Mouse (Mus musculus) ovary, adult 18-20 months (tissue): ENCODE measurements around the gene Cdan1.
"Not testable (repeated sequence)": the region's sequence is repeated elsewhere in the genome, so short reads cannot be mapped to it uniquely, and the experiment has no call there.

ENCODE experiments used
- DNase-seq: peaks from one replicate; pipeline ENCODE4 v3.0.0; 2022; ENCODE audit warnings: low spot score, mixed read lengths

Cdan1 gene

DNA sequence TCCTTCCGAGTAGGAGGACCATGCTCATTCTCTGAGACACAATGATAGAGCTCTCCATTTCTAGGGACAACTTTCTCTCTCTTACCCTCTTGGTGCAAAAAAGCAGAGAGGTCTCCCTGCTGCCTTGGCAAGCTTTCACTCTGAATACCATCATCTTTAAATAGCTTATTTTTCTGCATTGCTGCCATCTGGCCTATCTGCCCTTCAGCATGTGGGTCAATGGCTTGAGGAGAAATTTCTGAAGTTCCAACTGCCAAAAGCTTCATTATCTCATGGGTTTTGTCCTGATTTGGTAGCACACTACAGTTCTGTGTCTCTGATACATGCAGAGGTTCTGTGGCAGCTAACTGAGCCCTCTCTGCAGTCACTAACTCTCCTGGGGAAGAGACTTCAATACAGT is 104.4 kb downstream of the Cdan1 start:
- DNase-seq = no peak

- no peak for DNase-seq
These were observed 117.9 kb downstream of the Cdan1 start for GRCm38 (mm10) chr2:120731877-120732530.

GRCm38 (mm10) chr2:120731167-120731862 is 118.6 kb downstream of the Cdan1 start:
- peak; percentile 91 for DNase-seq

- no peak for DNase-seq
These were observed 119.2 kb downstream of the Cdan1 start for GRCm38 (mm10) chr2:120730639-120731166.

GRCm38 (mm10) chr2:120729775-120730585 is 119.9 kb downstream of the Cdan1 start:
- DNase-seq = no peak

- no peak for DNase-seq
These were observed 125.8 kb downstream of the Cdan1 start for GRCm38 (mm10) chr2:120724176-120724575.

GRCm38 (mm10) chr2:120723621-120724020 is 126.3 kb downstream of the Cdan1 start:
- no peak for DNase-seq

DNA sequence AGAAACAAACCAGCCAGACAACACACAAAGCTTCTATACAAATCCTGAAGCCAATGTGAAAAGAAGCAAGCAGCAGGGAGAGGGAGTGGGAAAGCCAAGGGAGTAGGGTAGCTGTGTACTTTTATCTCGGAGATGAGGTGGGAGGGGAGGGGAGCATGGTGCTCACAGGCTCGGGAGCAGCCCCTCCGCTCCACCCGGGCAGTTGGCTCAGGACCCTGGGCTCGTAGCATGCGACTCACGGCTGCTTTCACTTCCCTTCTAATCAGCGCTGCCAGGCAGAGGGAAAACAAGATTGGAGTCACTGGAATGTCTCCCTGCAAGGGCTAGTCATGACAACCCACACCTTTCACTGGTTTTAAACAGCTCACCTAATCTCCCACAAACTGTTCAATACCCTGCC is 127.4 kb downstream of the Cdan1 start:
- DNase-seq = no peak

GRCm38 (mm10) chr2:120721911-120722310 is 128.0 kb downstream of the Cdan1 start:
- no peak for DNase-seq

DNA sequence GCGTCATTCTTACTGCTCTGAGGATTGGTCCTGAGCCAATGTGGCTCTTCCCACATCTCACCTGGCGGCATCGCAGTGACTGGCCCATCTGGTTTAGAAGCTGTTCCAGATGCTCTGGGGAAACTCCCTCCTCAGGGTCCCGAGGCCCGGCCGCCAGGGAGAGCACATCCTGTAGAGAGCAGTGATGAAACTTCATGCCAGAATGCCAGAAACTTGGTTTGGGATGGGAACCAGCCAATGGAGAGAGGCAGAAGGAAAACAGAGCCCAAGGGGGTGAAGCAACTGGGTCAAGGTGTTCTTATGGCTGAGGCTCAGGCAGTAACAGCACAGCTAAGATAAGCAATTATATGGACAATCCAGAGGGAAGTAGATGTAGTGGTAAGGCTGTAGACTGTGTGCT is 129.1 kb downstream of the Cdan1 start:
- DNase-seq = no peak

DNA sequence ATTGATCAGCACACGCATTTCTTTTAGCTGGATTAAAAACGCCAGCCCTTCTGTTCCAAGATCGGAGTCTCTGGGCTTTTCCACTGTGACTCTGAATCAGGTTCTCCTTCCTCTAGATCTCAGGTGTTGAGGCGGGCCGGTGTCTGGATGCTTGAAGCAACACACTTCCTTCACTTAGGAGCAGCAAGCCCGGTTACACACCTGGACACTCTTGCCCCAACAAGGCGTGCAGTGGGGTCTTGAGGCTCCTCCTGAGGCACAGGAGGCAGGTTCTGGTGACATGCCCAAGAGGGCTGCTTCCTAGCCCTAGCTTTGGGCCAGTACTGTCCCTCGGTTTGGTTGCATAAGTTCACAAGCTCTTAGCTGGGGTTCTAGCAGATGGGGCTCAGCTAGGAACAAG is 131.4 kb downstream of the Cdan1 start:
- no peak for DNase-seq

DNA sequence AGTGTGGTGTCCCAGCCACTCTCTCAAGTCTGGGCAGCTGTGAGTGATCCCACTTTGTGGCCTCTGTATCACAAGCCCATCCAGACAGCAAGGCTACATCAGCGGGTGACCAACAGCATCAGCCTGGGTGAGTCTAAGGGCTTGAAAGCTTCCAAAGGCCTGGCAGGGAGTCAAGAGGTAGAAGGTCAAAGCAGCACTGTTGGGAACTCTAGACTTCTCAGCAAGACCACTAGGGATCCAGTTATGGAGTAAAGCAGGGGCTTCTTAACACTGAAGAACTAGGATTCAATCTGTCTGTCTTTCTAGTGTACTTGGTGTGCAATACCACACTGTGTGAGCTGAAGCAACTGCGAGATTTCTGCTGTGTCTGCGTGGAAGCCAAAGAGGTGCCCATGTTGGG is 136.5 kb downstream of the Cdan1 start:
- DNase-seq = no peak

- peak; percentile 66 for DNase-seq
These were observed 139.0 kb downstream of the Cdan1 start for GRCm38 (mm10) chr2:120710948-120711347.

DNA sequence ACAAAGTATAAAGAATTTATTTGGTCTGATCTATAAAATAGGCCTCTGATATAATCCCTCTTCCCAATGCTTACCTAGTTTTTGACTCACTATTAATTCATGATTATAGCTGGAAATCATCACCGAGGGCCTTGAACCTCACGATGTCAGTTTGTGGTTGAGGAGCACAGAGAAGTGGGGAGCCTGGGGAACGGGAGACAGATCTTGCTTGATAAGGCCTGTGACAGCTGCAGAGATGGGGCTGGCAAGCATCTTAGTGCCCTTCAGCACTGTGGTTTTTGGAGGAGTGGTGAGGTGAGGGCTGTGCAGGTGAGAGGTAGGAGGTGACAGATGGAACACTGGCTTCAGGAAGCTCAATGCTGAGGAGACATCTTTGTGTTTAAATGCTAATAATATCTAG is 139.8 kb downstream of the Cdan1 start:
- DNase-seq = no peak

GRCm38 (mm10) chr2:120707041-120707440 is 142.9 kb downstream of the Cdan1 start:
- no peak for DNase-seq

- no peak for DNase-seq
These were observed 147.3 kb downstream of the Cdan1 start for GRCm38 (mm10) chr2:120702675-120703074.

DNA sequence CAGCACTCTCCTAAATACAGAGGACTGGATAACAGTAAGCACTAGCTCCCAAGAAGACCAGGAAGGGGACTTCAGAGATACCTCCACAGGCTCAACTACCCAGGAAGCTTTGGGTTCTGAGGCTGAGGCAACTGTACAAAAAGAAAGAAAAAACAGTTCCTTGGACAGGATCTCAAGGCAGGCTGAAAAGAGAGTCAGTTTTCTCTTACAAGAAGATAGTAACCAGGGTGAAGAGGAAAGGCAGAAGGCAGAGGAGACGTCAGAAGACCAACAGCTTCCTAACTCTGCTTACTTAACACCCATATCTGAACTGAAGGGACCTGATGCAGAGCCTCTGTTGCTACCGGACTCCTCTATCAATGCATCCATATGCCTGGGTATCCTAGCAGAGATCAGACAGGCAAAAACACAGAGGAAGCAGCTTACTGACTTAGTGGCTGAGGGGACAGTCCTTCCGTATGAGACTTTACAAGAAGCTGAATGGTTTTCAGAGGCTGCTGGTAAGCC is 149.5 kb downstream of the Cdan1 start:
- no peak for DNase-seq

- no peak for DNase-seq
These were observed 152.2 kb downstream of the Cdan1 start for GRCm38 (mm10) chr2:120697767-120698166.

DNA sequence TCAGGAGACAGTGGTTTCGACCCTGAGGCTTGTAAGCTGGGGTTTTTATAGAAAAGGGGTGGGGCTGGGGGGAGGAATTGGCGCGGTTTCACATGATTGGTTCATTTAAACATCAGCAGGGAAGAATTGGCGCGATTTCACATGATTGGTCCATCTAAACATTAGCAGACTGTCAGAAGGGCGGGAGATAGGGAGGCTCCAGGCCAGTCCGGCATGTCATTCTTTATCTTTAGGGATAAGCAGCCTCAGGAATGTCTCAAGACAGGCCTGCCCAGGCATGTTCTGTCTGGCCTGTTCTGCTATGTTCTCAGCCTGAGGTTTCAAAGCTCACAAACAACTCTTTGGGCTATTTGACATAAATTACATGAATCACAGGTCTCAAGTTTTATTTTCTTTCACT is 168.8 kb downstream of the Cdan1 start:
- DNase-seq = not testable (repeated sequence)

DNA sequence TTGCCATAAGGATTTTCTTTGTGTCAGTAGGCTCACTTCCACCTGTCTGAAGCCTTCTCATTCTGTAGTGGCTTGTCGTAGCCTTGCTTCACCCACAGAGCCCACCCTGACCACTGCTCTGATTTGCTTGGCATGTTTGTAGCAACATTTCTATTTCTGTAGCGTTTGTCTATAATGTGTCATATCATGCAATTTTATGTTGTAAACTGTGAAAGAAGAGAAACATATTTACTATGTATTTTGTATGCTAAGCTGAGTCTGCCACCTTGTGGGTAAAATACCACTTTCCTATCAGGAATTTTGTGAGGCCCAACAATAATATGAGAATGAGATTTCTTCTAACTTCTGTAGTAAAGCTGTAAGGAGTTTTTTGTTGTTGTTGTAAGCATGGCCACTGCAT is 179.7 kb downstream of the Cdan1 start:
- no peak for DNase-seq

GRCm38 (mm10) chr2:120667446-120667845 is 182.5 kb downstream of the Cdan1 start:
- DNase-seq = no peak
